In genomic region chr2:180184752-180185109, GRCm38 (mm10) we compare ENCODE assay signal across 22 mouse cellular contexts. TPM values are rescaled to one million over a fixed set of nuclear protein-coding genes. Genes with fewer than 3 reads are reported as not detected.
DNase-seq lines count a peak whose midpoint lies in the region; ATAC-seq and TF ChIP-seq lines count a peak whose summit lies in the region.
"Had no signal": no experiment of that assay in that cellular context is flagged by ENCODE, and none has a peak within 500 bp of the region (broad histone marks: within the 10 kb centered on the region; RNA-seq: fewer than 3 reads in every experiment).

No protein-coding gene starts in this region.

- no peak overlapping the region for H3K27ac ChIP-seq in forebrain, postnatal 0 days (ENCODE audit: low read depth, low read length)
- H3K27ac ChIP-seq in forebrain, embryonic 10.5 days: no peak overlapping the region
- no peak overlapping the region for H3K27ac ChIP-seq in layer of hippocampus, adult 2 months
- H3K27ac ChIP-seq: embryonic facial prominence, embryonic 10.5 days; heart, embryonic 15.5 days; hindbrain, embryonic 15.5 days; kidney, embryonic 15.5 days; midbrain, embryonic 12.5 days; stomach, embryonic 15.5 days had no signal

- H3K4me1 ChIP-seq in forebrain, postnatal 0 days (ENCODE audit: insufficient read depth): no peaks in the 10 kb centered on the region
- no peaks in the 10 kb centered on the region for H3K4me1 ChIP-seq in forebrain, embryonic 10.5 days
- H3K4me1 ChIP-seq: embryonic facial prominence, embryonic 10.5 days; heart, embryonic 15.5 days; hindbrain, embryonic 15.5 days; kidney, embryonic 15.5 days; midbrain, embryonic 12.5 days; stomach, embryonic 15.5 days had no signal

- TF ChIP-seq CTCF in forebrain, postnatal 0 days (IDR thresholded peaks at IDR 0.05; ENCODE audit: low read depth): peak; percentile 25; the same call in 1 of the 2 replicates
- peak; percentile 60 for TF ChIP-seq CTCF in layer of hippocampus, adult 2 months (conservative IDR thresholded peaks at IDR 0.05)

- no peak for DNase-seq in forebrain, postnatal 0 days
- DNase-seq in forebrain, embryonic 10.5 days (ENCODE audit: extremely low spot score, low spot score): no peak
- DNase-seq in layer of hippocampus, adult 2 months (ENCODE audit: low spot score in 2 of 2): no peak
- no peak for DNase-seq in layer of hippocampus, adult 8-10 months (ENCODE audit: low spot score in 2 of 2)
- peak; percentile 31 for DNase-seq in lung, postnatal 36 days
- DNase-seq in lung, postnatal 4 days: no peak
- no peak for DNase-seq in MN1 (ENCODE audit: low spot score)
- no peak for DNase-seq in urinary bladder, postnatal 10 days (ENCODE audit: low spot score)
- DNase-seq: adrenal gland, postnatal 36 days; B cell, adult 2 months; cerebellum, adult 9-11 months; gastrocnemius, postnatal 36 days; heart, postnatal 36 days; thymus, adult 18-20 months; thymus, postnatal 4 days had no signal

- WGBS in forebrain, postnatal 0 days: 82% methylated on average over 6 of the region's 6 CpGs
- 87% methylated on average over 6 of the region's 6 CpGs for WGBS in forebrain, embryonic 10.5 days

- no peak overlapping the region for H3K4me2 ChIP-seq in forebrain, postnatal 0 days (ENCODE audit: low read depth)
- H3K4me2 ChIP-seq: heart, embryonic 15.5 days; hindbrain, embryonic 15.5 days; kidney, embryonic 15.5 days; midbrain, embryonic 12.5 days; stomach, embryonic 15.5 days had no signal

- H3K36me3 ChIP-seq in forebrain, postnatal 0 days (ENCODE audit: insufficient read depth): no peaks in the 10 kb centered on the region
- peaks cover 68% of the 10 kb centered on the region for H3K36me3 ChIP-seq in forebrain, embryonic 10.5 days (replicated peaks)
- H3K36me3 ChIP-seq: hindbrain, embryonic 15.5 days; midbrain, embryonic 12.5 days had no signal

- no peak overlapping the region for H3K9ac ChIP-seq in forebrain, postnatal 0 days
- H3K9ac ChIP-seq: heart, embryonic 15.5 days; hindbrain, embryonic 15.5 days; kidney, embryonic 15.5 days; midbrain, embryonic 12.5 days; stomach, embryonic 15.5 days had no signal

- H3K9me3 ChIP-seq in forebrain, postnatal 0 days (ENCODE audit: low read length): no peaks in the 10 kb centered on the region
- H3K9me3 ChIP-seq in forebrain, embryonic 10.5 days: no peaks in the 10 kb centered on the region
- H3K9me3 ChIP-seq: embryonic facial prominence, embryonic 10.5 days; heart, embryonic 15.5 days; hindbrain, embryonic 15.5 days; kidney, embryonic 15.5 days; midbrain, embryonic 12.5 days; stomach, embryonic 15.5 days had no signal

- no peak for ATAC-seq in forebrain, postnatal 0 days
- ATAC-seq: forebrain, embryonic 16.5 days had no signal

- H3K4me3 ChIP-seq in forebrain, postnatal 0 days (ENCODE audit: low read depth, low read length): no peak overlapping the region
- no peak overlapping the region for H3K4me3 ChIP-seq in forebrain, embryonic 10.5 days
- no peak overlapping the region for H3K4me3 ChIP-seq in layer of hippocampus, adult 2 months
- H3K4me3 ChIP-seq: embryonic facial prominence, embryonic 10.5 days; heart, embryonic 15.5 days; hindbrain, embryonic 15.5 days; kidney, embryonic 15.5 days; midbrain, embryonic 12.5 days; stomach, embryonic 15.5 days had no signal

- H3K27me3 ChIP-seq in forebrain, postnatal 0 days (ENCODE audit: insufficient read depth, low read length): no peaks in the 10 kb centered on the region
- no peaks in the 10 kb centered on the region for H3K27me3 ChIP-seq in forebrain, embryonic 10.5 days (ENCODE audit: poor library complexity, severe bottlenecking)
- H3K27me3 ChIP-seq: heart, embryonic 15.5 days; hindbrain, embryonic 15.5 days; kidney, embryonic 15.5 days; midbrain, embryonic 12.5 days; stomach, embryonic 15.5 days had no signal

RNA-seq across cellular contexts. Expression of gene Adrm1, which starts 13.4 kb away (rescaled TPM):
- 133 and 168 TPM in 2 replicates for total RNA-seq in forebrain, postnatal 0 days (2014; rRNA removed)
- 219 and 222 TPM in 2 replicates for polyA plus RNA-seq in forebrain, postnatal 0 days (2015; fragmentation: Nextera tagmentation; extraction: Ambion mirVana)
- polyA plus RNA-seq in forebrain, embryonic 10.5 days (2016; fragmentation: Nextera tagmentation; extraction: Ambion mirVana): 271 and 281 TPM in 2 replicates
- 100 to 1,000 TPM; 105 to 108 TPM for total RNA-seq in layer of hippocampus, adult 2 months (2021)
- 100 to 1,000 TPM in 3 of 4 experiments, 10 to 100 TPM in 1; 97.9 to 107 (median 104) TPM for total RNA-seq in layer of hippocampus, adult 8-10 months (2022)

RNA-seq across cellular contexts. Expression of gene Lama5, which starts 40.9 kb away (rescaled TPM):
- total RNA-seq in forebrain, postnatal 0 days (2014; rRNA removed): 3.5 and 8.9 TPM in 2 replicates
- 1.4 and 1.7 TPM in 2 replicates for polyA plus RNA-seq in forebrain, postnatal 0 days (2015; fragmentation: Nextera tagmentation; extraction: Ambion mirVana)
- polyA plus RNA-seq in forebrain, embryonic 10.5 days (2016; fragmentation: Nextera tagmentation; extraction: Ambion mirVana): 10.7 and 11.2 TPM in 2 replicates
- 1 to 10 TPM; 6.9 to 8.9 TPM for total RNA-seq in layer of hippocampus, adult 2 months (2021)
- 10 to 100 TPM in 2 of 4 experiments, 1 to 10 TPM in 2; 7.6 to 11.7 (median 10.2) TPM for total RNA-seq in layer of hippocampus, adult 8-10 months (2022)
